Mouse (Mus musculus): ENCODE measurements at regions not wholly inside any gene's neighbourhood (a gene's known extent, or its start where the extent isn't known, plus 50 kb on each side); places are given as distances from the start of the nearest gene placed in this dataset.
"Not testable (repeated sequence)": the region's sequence is repeated elsewhere in the genome, so short reads cannot be mapped to it uniquely, and the experiment has no call there.

DNA sequence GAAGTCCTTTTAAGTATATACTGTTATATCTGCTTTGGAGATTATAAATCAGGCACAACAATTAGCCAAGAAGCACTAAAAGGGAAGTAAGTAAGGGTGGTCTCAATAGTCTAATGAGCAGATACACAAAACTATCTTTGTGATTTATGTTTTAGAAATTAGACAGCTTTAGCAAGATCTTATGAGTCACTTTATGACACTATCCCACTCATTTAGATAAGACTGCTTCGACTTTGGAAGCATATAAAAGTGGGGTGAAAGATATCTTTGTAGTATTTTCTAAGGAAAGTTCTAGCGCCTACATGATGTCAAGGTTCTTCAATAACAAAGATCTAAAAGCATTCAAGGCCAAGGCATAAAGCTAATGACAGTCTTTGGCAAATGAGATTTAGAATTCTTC is 214.5 kb upstream of the Slc7a11 start:
- intact Hi-C loops (cut with DNase I) = no loop called here
- no peak for DNase-seq (ENCODE audit: low spot score in 2 of 2)

DNA sequence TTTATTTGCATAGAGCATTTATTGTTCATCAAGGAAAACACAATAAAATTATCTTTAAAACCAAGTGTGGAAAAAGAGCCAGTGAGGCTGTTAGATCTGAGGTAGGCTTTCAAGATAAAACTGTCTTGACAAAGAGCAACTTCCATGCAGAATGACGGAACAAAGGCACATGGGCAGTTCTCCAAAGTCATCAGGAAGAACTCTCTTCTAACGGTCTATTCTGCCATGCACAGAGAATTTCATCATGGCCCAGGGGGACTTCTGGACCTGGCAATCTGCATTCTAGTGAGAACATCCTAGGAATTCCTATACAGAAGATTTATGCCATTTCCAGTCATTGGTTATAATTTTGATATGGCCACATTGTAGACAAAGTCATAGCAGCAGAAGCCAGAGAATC is 211.0 kb upstream of the Slc7a11 start:
- intact Hi-C loops (cut with DNase I) = no loop called here

DNA sequence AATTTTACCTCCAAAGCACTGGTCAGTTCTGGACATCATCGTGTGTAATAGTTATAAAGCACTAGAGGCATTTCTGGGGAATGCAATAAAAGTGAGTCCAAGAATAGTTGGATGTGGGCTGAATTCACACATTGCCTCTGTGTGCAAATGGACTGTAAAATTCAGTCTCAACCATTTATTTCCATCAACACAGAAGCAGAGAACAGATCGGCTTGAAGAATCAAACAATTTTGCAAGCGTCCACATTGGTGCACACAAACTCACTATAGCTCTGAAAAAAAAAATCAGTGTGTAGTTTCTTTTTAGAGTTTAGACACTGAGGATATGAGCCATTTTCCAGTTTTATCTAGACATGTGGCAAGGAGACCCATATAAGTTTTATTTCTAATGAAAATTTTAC is 208.9 kb upstream of the Slc7a11 start:
- no peak for DNase-seq (ENCODE audit: low spot score in 2 of 2)
- intact Hi-C loops (cut with DNase I) = no loop called here

More for the DNA sequence above, 211.0 kb upstream of the Slc7a11 start:
- DNase-seq (ENCODE audit: low spot score in 2 of 2) = no peak

GRCm38 (mm10) chr3:50643068-50643467 is 199.7 kb upstream of the Slc7a11 start:
- intact Hi-C loops (cut with DNase I) = no loop called here
- no peak for DNase-seq (ENCODE audit: low spot score in 2 of 2)

DNA sequence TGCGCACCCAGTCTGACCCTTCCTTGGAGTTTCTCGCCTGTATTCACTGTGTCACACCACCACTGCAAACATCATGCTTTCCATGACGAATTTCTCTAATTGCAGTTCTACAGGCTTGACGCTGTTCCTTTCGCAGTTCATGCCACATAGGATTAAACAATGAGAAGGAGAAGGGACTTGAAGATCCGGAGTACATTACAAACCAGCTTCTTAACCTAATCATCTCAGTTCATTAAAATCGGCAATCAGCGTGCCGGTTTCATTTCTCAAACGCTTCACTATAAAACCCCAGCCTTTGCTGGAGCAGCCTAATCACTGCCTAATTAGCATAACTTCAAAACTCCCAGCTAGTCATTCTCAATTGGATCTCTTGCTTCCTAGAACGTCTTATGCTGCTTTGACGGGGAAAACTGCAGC is 196.5 kb upstream of the Slc7a11 start:
- peak; percentile 5 to 15 for DNase-seq (ENCODE audit: low spot score in 2 of 2)
- intact Hi-C loops (cut with DNase I) = no loop called here

GRCm38 (mm10) chr3:50634457-50635075 is 191.2 kb upstream of the Slc7a11 start:
- DNase-seq (ENCODE audit: low spot score in 2 of 2) = no peak
- intact Hi-C loops (cut with DNase I) = no loop called here

- intact Hi-C loops (cut with DNase I) = no loop called here
- DNase-seq (ENCODE audit: low spot score in 2 of 2) = no peak
Observed at GRCm38 (mm10) chr3:50631286-50631685, 187.9 kb upstream of the Slc7a11 start.

DNA sequence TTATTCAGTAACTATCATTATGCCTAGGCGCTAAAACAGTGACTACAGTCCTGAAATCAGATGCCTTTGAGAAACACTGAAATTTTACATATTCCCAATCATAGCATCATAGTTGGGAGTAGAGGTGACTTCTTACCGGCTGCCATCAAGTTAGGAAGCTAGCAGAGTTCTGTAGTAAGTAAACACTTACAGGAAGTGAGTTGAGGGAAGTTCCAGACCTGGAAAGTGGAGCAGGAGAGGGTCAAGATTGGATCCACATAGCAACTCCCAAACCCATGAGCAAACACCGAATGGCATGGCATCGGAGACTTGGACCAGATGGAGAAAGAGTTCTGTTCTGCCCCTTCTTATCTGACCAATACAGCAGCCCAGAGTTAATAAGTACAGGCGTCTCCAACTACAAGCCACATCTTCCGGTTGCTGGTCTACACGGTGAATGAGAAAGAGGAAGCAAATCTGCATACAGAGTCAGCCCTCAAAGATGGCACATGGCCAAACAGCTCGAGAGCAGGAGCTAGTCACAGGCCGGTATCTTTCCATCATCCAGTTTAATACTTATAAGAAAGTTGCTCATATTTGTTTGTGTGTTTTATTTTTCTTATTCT is 184.8 kb upstream of the Slc7a11 start:
- intact Hi-C loops (cut with DNase I) = no loop called here
- no peak for DNase-seq (ENCODE audit: low spot score in 2 of 2)

GRCm38 (mm10) chr3:50621176-50621575 is 177.8 kb upstream of the Slc7a11 start:
- DNase-seq (ENCODE audit: low spot score in 2 of 2); intact Hi-C loops (cut with DNase I): not testable (repeated sequence)

DNA sequence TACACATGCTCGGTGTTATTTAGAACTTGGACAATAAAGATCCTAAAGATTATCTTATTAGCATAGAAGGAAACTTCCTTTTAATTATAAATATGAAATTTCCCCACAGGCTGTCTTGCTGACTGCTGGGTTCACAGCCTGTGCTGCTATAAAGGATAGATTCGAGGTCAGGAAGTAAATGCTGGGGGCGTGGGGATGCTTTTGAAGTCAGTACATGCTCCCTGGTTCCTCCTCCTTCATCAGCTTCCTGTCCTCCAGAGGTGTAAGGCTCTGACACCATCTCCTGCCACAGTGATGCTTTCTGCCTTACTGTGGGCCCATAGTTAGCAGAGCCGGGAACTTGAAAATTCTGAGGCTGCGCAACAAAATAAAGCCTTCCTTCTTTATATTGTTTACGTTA is 175.6 kb upstream of the Slc7a11 start:
- intact Hi-C loops (cut with DNase I) = no loop called here
- no peak for DNase-seq (ENCODE audit: low spot score in 2 of 2)

GRCm38 (mm10) chr3:50615384-50616285 is 172.2 kb upstream of the Slc7a11 start:
- no peak for DNase-seq (ENCODE audit: low spot score in 2 of 2)
- intact Hi-C loops (cut with DNase I) = no loop called here

DNA sequence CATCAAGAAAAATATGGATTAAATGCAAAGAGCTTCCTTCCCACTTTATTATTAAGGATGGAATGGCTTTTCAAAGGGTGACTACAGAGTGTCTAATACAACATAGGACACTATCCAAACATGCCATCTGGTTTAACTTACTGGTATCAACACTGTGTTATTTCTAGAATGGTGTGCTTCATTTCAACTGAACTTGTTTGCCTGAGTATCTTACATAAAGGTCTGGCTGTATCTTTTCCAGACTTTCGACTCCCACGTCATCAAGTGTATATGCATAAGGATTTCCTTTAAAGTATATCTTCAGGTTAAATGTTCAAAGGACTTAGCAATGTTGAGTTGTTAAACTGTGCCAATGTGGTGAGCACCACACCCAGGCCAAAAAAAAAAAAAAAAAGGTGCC is 169.6 kb upstream of the Slc7a11 start:
- intact Hi-C loops (cut with DNase I) = no loop called here
- DNase-seq (ENCODE audit: low spot score in 2 of 2) = peak in 1 of 2 experiments; percentile 38

GRCm38 (mm10) chr3:50609341-50610012 is 166.1 kb upstream of the Slc7a11 start:
- intact Hi-C loops (cut with DNase I) = no loop called here
- DNase-seq (ENCODE audit: low spot score in 2 of 2) = no peak

- DNase-seq (ENCODE audit: low spot score in 2 of 2) = no peak
Observed at GRCm38 (mm10) chr3:50607736-50608135, 164.3 kb upstream of the Slc7a11 start.

DNA sequence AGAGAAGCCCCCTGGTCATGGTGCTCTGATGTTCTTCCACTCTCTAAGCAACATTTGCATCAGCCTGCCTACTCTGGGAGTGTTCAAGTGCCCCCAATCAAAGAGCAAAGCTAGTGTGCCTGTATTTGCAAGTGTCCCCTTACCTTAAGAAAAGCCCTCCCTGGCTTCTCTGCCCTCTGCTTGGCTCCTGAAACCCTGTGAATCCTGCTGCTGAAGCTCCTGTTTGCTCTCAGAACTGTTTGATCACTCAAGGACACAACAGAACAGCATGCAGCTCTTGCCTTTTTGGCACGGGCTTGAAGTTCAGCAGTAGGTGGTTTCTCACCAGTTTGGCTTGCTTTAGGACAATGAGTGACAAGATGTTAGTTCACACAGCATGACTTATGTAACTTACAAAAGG is 163.6 kb upstream of the Slc7a11 start:
- DNase-seq (ENCODE audit: low spot score in 2 of 2) = no peak
- intact Hi-C loops (cut with DNase I) = no loop called here

More at GRCm38 (mm10) chr3:50607736-50608135, 164.3 kb upstream of the Slc7a11 start:
- intact Hi-C loops (cut with DNase I) = no loop called here

- intact Hi-C loops (cut with DNase I) = no loop called here
- no peak for DNase-seq (ENCODE audit: low spot score in 2 of 2)
Observed at GRCm38 (mm10) chr3:50605750-50606149, 162.3 kb upstream of the Slc7a11 start.

GRCm38 (mm10) chr3:50603182-50603581 is 159.8 kb upstream of the Slc7a11 start:
- intact Hi-C loops (cut with DNase I) = no loop called here
- no peak for DNase-seq (ENCODE audit: low spot score in 2 of 2)

DNA sequence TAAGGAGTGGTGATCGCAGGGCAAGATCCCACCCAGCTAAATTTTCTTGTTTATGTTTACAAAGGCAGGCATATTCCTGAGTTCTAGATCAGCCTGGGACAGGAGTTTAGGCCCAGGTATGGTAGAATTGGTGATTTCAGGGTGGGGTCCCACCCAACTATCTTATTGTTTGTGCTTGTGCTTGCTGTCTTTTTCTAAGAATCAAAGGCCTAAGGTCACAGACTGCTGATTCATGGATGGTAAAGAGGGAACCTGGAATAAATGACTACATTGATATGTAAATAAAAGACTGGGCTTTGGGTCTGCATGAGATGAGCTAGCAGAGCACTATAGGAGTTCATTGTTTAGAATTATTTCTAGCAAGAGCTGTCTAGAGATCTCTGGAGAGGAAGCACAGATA is 152.3 kb upstream of the Slc7a11 start:
- intact Hi-C loops (cut with DNase I) = no loop called here

GRCm38 (mm10) chr3:50584323-50584722 is 140.9 kb upstream of the Slc7a11 start:
- intact Hi-C loops (cut with DNase I) = no loop called here
- no peak for DNase-seq (ENCODE audit: low spot score in 2 of 2)

More for the DNA sequence above, 152.3 kb upstream of the Slc7a11 start:
- no peak for DNase-seq (ENCODE audit: low spot score in 2 of 2)

DNA sequence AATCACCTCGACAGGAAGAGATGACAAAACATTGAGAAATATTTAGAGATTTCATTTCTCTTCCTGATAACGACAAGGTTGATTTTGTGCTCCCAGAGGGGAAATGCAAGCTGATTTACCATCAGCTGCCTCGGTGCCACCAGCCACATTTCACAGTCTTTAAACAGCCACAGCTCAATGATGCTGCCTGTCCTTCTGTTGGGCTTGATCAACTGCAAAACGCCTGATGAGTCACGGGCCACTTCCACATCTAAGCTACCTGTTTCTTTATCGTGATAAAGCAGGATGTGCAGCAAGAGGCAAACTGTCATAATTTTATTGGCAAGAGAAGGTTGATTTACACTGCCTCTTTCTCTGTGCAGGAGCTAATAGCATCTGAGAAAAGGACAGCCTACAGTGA is 140.1 kb upstream of the Slc7a11 start:
- intact Hi-C loops (cut with DNase I) = no loop called here
- DNase-seq (ENCODE audit: low spot score in 2 of 2) = no peak
